Mouse (Mus musculus) forebrain, embryonic 10.5 days (tissue): ENCODE data around the gene Fbxw11. TPM values are rescaled to one million over a fixed set of nuclear protein-coding genes. Genes with fewer than 3 reads are reported as not detected.
"Not testable (repeated sequence)": the region's sequence is repeated elsewhere in the genome, so short reads cannot be mapped to it uniquely, and the experiment has no call there.

Experiments
- DNase-seq: peaks from one replicate; pipeline ENCODE4 v3.0.0-alpha.2; 2017; ENCODE audit warnings: low spot score; ENCODE audit errors: extremely low spot score
- H3K27ac ChIP-seq: fragments of 300-500 bp; sonication (generic); 2 replicates; pipeline ENCODE4 v1.5.1; 2016; ENCODE audit warnings: mild to moderate bottlenecking
- H3K27me3 ChIP-seq: fragments of 300-500 bp; sonication (generic); 2 replicates; pipeline ENCODE4 v1.6.1; 2016; ENCODE audit warnings: mild to moderate bottlenecking; ENCODE audit not compliant: poor library complexity, severe bottlenecking
- H3K36me3 ChIP-seq: fragments of 300-500 bp; sonication (generic); replicated peaks from 2 replicates; pipeline ENCODE4 v1.6.1; 2016; ENCODE audit warnings: mild to moderate bottlenecking, moderate library complexity
- H3K4me1 ChIP-seq: fragments of 300-500 bp; sonication (generic); 2 replicates; pipeline ENCODE4 v1.6.1; 2016
- H3K4me3 ChIP-seq: fragments of 300-500 bp; sonication (generic); 2 replicates; pipeline ENCODE4 v1.5.1; 2016; ENCODE audit warnings: mild to moderate bottlenecking, moderate library complexity
- H3K9me3 ChIP-seq: fragments of 300-500 bp; sonication (generic); 2 replicates; pipeline ENCODE4 v1.6.1; 2016; ENCODE audit warnings: mild to moderate bottlenecking, moderate library complexity
- WGBS: fragments of 180-500 bp; shearing (Covaris S2); methylation state at CpG from one replicate; pipeline ENCODE4 v1.1.7; 2016; 5-methylcytosine and 5-hydroxymethylcytosine counted together
- polyA plus RNA-seq: library from polyadenylated mRNA; unstranded; fragments of >200 nt; fragmentation: Nextera tagmentation; extraction: Ambion mirVana; gene quantifications from 2 replicates; pipeline ENCODE4 v1.2.1, GENCODE M21; 2016

Gene Fbxw11
- polyA plus RNA-seq, 1 experiment from 2014 or later: 87.0 TPM

- Histone ChIP-seq H3K36me3 (no peaks in the 10 kb centered on the region), H3K4me1 (peaks cover 32% of the 10 kb centered on the region), H3K4me3 (peak overlapping the region; percentile 16; the same call in 1 of the 2 replicates), H3K27ac (peak overlapping the region; percentile 54), H3K27me3 (no peaks in the 10 kb centered on the region), H3K9me3 (no peaks in the 10 kb centered on the region)
- no peak for DNase-seq
- 15% methylated on average over 11 of the region's 11 CpGs for WGBS
Measured at GRCm38 (mm10) chr11:32615561-32615960, 27.0 kb upstream of the Fbxw11 start.

GRCm38 (mm10) chr11:32616091-32616490, 26.4 kb upstream of the Fbxw11 start:
- Histone ChIP-seq H3K4me3 (no peak overlapping the region), H3K27me3 (no peaks in the 10 kb centered on the region), H3K36me3 (no peaks in the 10 kb centered on the region), H3K27ac (peak overlapping the region; percentile 54; the same call in 1 of the 2 replicates), H3K9me3 (no peaks in the 10 kb centered on the region), H3K4me1 (peaks cover 32% of the 10 kb centered on the region)
- DNase-seq: no peak
- 74% methylated on average over 6 of the region's 6 CpGs for WGBS

- Histone ChIP-seq H3K27me3 (no peaks in the 10 kb centered on the region), H3K4me3 (no peak overlapping the region), H3K27ac (no peak overlapping the region), H3K4me1 (peaks cover 35% of the 10 kb centered on the region), H3K36me3 (no peaks in the 10 kb centered on the region), H3K9me3 (no peaks in the 10 kb centered on the region)
- DNase-seq: no peak
- WGBS: 78% methylated on average over 1 of the region's 1 CpGs
Measured at GRCm38 (mm10) chr11:32618036-32618435, 24.5 kb upstream of the Fbxw11 start.

GRCm38 (mm10) chr11:32618641-32619040, 23.9 kb upstream of the Fbxw11 start:
- not testable (repeated sequence) for DNase-seq, H3K27me3 ChIP-seq, H3K36me3 ChIP-seq, H3K27ac ChIP-seq, H3K4me3 ChIP-seq, H3K9me3 ChIP-seq
- 79% methylated on average over 5 of the region's 5 CpGs for WGBS
- peaks cover 41% of the 10 kb centered on the region for H3K4me1 ChIP-seq

GRCm38 (mm10) chr11:32619257-32619816, 23.2 kb upstream of the Fbxw11 start:
- 69% methylated on average over 8 of the region's 8 CpGs for WGBS
- Histone ChIP-seq H3K27ac (peak overlapping the region; percentile 5), H3K9me3 (no peaks in the 10 kb centered on the region), H3K27me3 (no peaks in the 10 kb centered on the region), H3K4me1 (peaks cover 46% of the 10 kb centered on the region), H3K4me3 (no peak overlapping the region), H3K36me3 (no peaks in the 10 kb centered on the region)
- no peak for DNase-seq

- Histone ChIP-seq H3K4me3 (no peak overlapping the region), H3K9me3 (no peaks in the 10 kb centered on the region), H3K36me3 (no peaks in the 10 kb centered on the region), H3K4me1 (peaks cover 46% of the 10 kb centered on the region), H3K27me3 (no peaks in the 10 kb centered on the region), H3K27ac (no peak overlapping the region)
- WGBS: 85% methylated on average over 6 of the region's 6 CpGs
- DNase-seq: no peak
Measured at GRCm38 (mm10) chr11:32619866-32620456, 22.6 kb upstream of the Fbxw11 start.

GRCm38 (mm10) chr11:32621831-32622478, 20.6 kb upstream of the Fbxw11 start:
- no peaks in the 10 kb centered on the region for H3K9me3 ChIP-seq
- 83% methylated on average over 12 of the region's 12 CpGs for WGBS
- no peak overlapping the region for H3K4me3 ChIP-seq
- H3K4me1 ChIP-seq: peaks cover 35% of the 10 kb centered on the region
- H3K27me3 ChIP-seq: no peaks in the 10 kb centered on the region
- H3K36me3 ChIP-seq: no peaks in the 10 kb centered on the region
- DNase-seq: no peak
- H3K27ac ChIP-seq: no peak overlapping the region

GRCm38 (mm10) chr11:32622479-32623190, 19.9 kb upstream of the Fbxw11 start:
- peaks cover 35% of the 10 kb centered on the region for H3K4me1 ChIP-seq
- WGBS: 89% methylated on average over 13 of the region's 13 CpGs
- no peak overlapping the region for H3K27ac ChIP-seq
- no peak overlapping the region for H3K4me3 ChIP-seq
- H3K9me3 ChIP-seq: no peaks in the 10 kb centered on the region
- no peaks in the 10 kb centered on the region for H3K36me3 ChIP-seq
- DNase-seq: no peak
- H3K27me3 ChIP-seq: no peaks in the 10 kb centered on the region

- H3K27ac ChIP-seq: peak overlapping the region; percentile 35; the same call in 1 of the 2 replicates
- H3K4me1 ChIP-seq: peaks cover 32% of the 10 kb centered on the region
- no peaks in the 10 kb centered on the region for H3K9me3 ChIP-seq
- H3K27me3 ChIP-seq: no peaks in the 10 kb centered on the region
- no peaks in the 10 kb centered on the region for H3K36me3 ChIP-seq
- H3K4me3 ChIP-seq: no peak overlapping the region
- no peak for DNase-seq
- WGBS: 78% methylated on average over 5 of the region's 5 CpGs
Measured at GRCm38 (mm10) chr11:32623236-32623635, 19.3 kb upstream of the Fbxw11 start.

- no peaks in the 10 kb centered on the region for H3K27me3 ChIP-seq
- DNase-seq: no peak
- H3K4me3 ChIP-seq: no peak overlapping the region
- WGBS: 74% methylated on average over 6 of the region's 6 CpGs
- H3K4me1 ChIP-seq: peaks cover 30% of the 10 kb centered on the region
- H3K27ac ChIP-seq: peak overlapping the region; percentile 35; the same call in 1 of the 2 replicates
- no peaks in the 10 kb centered on the region for H3K9me3 ChIP-seq
- H3K36me3 ChIP-seq: no peaks in the 10 kb centered on the region
Measured at GRCm38 (mm10) chr11:32623912-32624311, 18.6 kb upstream of the Fbxw11 start.

GRCm38 (mm10) chr11:32625677-32626076, 16.8 kb upstream of the Fbxw11 start:
- no peak overlapping the region for H3K4me3 ChIP-seq
- no peaks in the 10 kb centered on the region for H3K9me3 ChIP-seq
- H3K27ac ChIP-seq: no peak overlapping the region
- H3K27me3 ChIP-seq: no peaks in the 10 kb centered on the region
- no peak for DNase-seq
- H3K4me1 ChIP-seq: peaks cover 18% of the 10 kb centered on the region
- 66% methylated on average over 1 of the region's 1 CpGs for WGBS
- H3K36me3 ChIP-seq: no peaks in the 10 kb centered on the region

GRCm38 (mm10) chr11:32626079-32626478, 16.4 kb upstream of the Fbxw11 start:
- Histone ChIP-seq H3K27ac (no peak overlapping the region), H3K9me3 (no peaks in the 10 kb centered on the region), H3K4me3 (no peak overlapping the region), H3K36me3 (no peaks in the 10 kb centered on the region), H3K27me3 (no peaks in the 10 kb centered on the region), H3K4me1 (peaks cover 18% of the 10 kb centered on the region)
- no peak for DNase-seq
- 83% methylated on average over 6 of the region's 6 CpGs for WGBS

- H3K9me3 ChIP-seq: no peaks in the 10 kb centered on the region
- H3K4me1 ChIP-seq: peaks cover 12% of the 10 kb centered on the region
- H3K27me3 ChIP-seq: no peaks in the 10 kb centered on the region
- no peak for DNase-seq
- no peak overlapping the region for H3K27ac ChIP-seq
- no peak overlapping the region for H3K4me3 ChIP-seq
- H3K36me3 ChIP-seq: no peaks in the 10 kb centered on the region
- 89% methylated on average over 6 of the region's 6 CpGs for WGBS
Measured at GRCm38 (mm10) chr11:32627900-32628299, 14.6 kb upstream of the Fbxw11 start.
